Mouse (Mus musculus) cerebellum, adult (tissue): ENCODE data around the gene Prr23a3.

Source experiments
- ATAC-seq: cut with Nextera tagmentation; 2 replicates; pipeline ENCODE4 v1.9.2; 2017; ENCODE audit warnings: mild to moderate bottlenecking, moderate library complexity, mixed read lengths; ENCODE audit not compliant: insufficient number of reproducible peaks, low FRiP score, low TSS enrichment

Gene Prr23a3

DNA sequence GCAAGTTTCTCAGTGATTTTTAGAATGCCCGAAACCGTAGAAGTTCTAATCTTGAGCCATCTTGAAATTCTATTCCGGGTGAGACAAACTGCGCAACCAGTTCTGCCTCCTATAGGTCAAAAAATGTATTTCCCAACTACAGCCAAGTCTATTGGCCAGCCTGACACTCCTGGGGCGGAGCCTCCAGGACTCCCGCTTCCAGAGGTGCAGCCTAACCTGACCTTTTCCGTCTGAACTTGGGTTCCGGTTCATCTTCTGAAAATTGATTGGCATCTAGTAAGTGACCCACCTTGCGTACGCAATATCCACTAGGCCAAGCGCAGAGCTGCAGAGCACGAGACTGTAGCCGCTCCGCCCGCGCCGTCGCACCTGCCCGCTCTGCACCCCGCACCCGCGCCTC is at the start of gene Prr23a3:
Gene Prr23a3, plus strand, starts transcription at position 197 of the 400 bp plus-strand sequence.
- ATAC-seq = no peak

DNA sequence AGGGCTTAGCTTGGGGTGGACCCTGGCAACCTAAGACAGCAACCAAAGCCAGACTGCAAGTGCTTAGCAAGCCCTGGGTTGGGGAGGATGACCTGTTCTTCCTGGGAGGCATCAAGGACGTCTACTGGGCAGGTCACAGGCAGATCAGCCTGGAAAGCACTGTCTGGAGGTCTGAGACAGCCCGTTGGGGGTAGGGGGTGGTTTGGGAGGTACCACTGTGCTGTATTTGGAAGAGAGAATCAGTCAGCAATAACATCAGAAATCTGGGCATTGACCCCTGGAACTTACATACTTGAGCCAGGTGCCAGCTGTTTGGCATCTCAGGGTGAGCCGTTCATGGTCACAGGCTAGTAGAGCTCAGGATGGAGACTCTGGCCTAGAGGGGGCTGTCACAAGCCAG is 48.5 kb upstream of the Prr23a3 start:
- no peak for ATAC-seq

DNA sequence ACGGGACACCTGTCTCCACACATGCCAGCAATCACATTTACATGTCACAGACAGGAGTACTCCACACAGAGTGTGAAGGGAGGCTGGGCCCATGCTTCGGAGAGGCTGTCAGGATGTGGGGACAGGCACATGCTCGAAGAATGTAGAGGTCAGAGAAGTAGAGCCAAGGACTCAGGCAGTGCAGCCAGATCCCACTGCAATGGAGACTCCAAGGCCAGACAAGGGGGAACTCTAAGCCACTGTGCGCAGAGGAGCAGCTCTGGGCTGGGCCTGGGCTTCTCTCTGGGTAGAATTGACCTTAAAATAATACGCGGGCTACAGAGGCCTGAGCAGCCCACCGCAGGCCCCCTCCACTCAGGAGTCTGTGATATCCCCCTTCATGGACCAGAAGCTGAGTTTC is 47.0 kb upstream of the Prr23a3 start:
- ATAC-seq = no peak

DNA sequence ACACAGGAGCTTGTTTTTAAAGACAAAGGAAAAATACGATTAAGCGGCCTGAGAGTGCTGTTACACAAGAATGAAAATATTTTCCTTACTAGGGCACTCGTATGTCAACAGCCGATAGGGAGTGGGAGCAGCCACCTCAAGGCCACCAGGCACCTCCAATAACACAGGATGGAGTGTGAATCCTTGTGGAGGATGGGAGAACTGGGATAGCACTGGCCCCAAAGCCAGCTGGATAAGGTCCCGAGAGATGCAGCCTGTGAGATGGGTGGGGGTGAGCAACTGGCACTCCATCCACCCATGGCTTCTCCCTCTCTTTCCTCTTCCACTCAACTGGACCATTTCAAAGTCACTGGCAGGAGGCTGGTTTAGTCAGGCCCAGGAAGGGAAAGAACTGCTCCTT is 45.6 kb upstream of the Prr23a3 start:
- ATAC-seq = no peak

DNA sequence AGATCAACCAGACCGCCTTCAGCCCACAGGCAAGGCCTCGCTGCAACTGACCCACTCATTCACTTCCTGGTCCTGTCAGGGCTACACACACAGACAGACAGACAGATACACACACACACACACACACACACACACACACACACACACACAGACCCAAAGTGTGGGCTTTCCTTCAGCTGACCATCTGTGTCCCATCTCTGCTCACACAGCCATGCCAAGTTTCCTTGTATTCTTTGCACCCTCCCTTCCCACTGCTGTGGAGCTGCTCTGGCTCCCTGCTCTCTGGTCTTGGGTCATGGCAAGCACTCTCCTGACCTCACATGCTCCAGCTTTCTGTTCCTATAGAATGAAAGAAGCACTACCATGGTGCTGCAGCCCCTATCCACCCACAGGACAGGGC is 45.1 kb upstream of the Prr23a3 start:
- no peak for ATAC-seq

DNA sequence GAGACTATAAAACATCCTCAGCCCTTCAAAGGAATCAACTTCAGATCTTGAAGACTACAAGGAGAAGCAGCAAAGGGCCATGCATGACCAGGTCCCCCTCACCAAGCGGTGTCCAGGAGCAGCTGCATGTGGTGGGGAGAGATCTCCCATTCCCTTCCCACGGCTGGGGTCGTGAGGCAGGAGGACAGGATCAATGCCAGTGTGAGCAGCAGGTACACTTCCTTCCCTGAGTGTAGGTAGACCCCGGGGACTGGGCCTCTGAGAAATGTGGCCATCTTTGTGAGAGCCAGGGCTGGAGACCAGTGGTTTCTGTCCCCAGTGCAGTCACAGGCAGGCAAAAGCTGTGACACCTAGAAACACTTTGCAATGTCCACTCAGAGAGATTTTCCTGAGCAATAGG is 44.1 kb upstream of the Prr23a3 start:
- ATAC-seq = no peak

DNA sequence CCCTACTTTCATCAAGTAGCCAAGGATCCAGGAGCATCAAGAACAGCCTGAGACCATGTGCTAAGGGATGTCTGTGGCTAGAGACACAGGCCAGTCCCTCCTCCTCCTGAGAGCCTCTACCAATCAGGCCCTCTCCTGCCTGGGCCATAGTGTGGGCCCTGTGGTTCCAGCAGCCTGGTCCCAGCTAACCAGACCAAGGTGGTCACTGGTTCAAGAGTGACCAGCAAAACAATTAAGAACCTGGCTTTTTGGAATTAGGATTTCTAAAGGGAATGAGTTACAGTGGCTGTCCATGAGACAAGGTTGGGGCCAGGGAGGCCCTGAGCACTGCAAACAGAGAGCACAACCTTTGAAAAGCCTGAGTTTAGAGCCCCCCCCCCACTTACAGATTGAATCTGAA is 43.5 kb upstream of the Prr23a3 start:
- ATAC-seq = no peak

DNA sequence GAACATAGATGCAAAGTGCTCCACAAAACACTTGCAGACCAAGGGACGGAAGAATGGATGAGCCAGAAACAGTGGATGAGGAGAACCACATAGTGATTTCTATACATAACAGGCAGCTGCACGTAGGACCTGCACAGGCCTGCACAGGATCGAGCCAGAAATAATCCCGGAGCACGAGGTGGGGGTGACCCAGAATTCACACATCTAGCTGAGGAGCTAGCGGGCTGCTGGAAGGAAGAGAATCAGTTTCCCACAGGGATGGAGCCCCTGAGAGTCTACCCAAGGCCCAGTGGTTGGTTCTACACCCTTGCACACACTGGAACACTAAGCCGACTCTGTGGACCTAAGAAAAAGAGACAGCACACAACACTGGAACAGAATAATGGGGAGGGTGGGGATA is 40.8 kb upstream of the Prr23a3 start:
- no peak for ATAC-seq

DNA sequence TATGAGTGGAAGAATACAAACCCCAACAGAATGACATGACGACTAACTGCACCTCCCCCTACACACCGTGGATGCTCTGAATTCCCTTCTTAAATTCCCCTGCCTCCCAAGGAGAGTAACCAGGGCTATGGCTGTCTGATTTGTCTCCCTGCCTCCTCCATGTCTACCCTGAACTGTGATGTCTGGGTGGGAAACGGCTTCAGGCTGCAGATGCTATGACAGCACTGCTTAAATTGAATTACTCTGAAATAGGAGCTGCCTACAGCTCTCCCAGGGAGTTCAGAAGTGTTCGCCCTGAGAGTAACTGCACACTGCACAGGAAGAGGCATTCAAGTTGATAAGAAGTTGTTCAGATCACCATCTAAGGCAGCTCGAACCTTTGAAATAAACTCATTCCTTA is 35.1 kb upstream of the Prr23a3 start:
- no peak for ATAC-seq

DNA sequence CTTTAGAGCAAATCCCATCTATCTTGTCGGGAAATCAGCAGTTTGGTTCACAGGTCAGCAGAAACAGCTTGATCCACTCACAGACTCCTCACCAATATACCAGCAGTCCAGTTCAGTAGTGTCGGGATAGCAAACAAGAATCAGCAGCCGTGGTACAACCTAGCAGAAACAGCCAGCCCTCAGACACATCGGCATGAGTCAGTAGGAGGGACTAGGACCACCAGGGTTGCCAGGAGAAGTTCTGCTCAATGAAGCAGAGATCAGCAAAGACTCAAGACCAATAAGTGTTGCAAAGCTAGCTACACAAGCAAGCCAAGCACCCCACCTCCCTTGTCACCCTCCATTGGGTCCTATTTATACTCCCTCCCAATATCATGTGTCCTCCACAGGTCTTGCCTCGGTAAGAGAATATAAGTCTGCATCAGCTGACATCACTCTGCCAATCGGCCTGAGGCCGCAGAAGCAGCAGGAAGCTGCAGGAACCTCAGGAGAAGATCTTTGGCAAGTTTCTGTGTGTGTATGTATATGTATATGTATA is 27.0 kb upstream of the Prr23a3 start:
- ATAC-seq = no peak

DNA sequence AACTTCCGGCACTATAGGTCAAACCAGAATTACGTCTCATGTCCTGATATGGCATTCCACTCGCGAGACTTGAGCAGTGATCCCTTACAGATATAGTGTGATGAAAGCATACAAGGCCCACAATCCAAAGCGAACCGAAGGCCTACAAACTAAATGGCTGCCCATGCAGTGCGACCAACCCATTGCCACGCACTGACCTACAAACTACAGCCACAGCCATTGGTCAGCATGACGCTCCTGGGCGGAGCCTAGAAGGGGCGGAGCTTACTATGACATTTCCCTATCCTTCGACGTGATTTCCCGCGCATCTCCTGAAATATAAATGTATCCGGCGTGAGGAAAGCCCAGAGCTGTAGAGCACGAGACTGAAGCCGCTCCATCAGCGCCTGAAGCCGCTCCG is 22.4 kb upstream of the Prr23a3 start, which contains the start of gene Prr23a1:
Gene Prr23a1, plus strand, starts transcription at position 387 of the 400 bp plus-strand sequence.
- ATAC-seq = no peak

DNA sequence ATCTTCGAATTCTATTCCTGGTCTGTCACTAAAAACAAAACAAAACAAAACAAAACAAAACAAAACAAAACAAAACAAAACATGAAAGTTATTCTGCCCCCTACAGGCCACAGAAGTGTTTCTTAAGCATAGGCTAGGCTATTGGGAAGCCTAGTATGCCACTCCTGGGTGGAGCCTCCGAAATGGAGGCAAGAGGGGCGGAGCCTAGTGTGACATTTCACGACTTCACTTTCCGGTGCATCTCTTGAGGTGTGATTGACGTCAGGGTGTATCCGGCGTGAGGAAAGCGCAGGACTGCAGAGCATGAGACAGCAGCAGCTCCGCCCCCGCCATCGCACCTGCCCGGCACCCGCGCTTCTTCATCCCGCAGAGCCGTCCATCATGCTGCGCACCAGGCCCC is 8.4 kb upstream of the Prr23a3 start, which contains the start of gene Prr23a2:
Gene Prr23a2, plus strand, starts transcription at position 285 of the 400 bp plus-strand sequence.
- no peak for ATAC-seq

DNA sequence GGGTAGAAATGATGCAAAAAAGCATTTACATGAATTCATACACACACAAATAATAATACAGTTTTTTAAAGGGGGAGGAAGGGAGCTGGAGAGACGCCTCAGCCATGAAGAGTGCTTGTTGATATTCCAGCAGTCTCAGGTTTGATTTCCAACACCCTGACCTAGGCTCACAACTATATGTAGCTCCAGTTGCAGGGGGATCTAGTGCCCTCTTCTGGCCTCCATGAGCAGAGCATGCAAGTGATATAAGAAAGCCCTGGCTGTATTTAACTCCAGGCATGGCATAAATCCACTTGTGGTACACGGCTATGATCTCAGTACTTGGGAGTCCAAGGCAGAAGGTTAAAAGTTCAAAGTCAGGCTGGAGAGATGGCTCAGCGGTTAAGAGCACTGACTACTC is 1.1 kb upstream of the Prr23a3 start:
- no peak for ATAC-seq

DNA sequence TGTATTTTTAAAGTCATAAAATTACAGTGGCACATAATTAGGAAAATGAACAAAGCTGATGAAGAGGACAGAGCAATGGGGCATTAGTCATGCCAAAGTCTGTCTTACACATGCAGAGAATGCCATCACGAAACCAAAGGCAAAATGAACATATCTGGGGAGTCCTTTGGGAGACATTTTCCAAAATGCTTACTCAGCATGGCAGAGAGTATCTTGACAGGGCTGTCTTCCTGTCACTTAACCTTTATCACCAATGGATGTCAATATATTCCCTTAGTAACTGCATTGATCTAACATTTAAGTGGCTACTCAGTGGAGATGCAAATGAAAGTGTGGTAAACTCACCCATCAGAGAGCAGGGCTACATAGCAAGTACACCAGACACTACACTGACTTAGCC is 36.9 kb downstream of the Prr23a3 start:
- ATAC-seq = no peak

DNA sequence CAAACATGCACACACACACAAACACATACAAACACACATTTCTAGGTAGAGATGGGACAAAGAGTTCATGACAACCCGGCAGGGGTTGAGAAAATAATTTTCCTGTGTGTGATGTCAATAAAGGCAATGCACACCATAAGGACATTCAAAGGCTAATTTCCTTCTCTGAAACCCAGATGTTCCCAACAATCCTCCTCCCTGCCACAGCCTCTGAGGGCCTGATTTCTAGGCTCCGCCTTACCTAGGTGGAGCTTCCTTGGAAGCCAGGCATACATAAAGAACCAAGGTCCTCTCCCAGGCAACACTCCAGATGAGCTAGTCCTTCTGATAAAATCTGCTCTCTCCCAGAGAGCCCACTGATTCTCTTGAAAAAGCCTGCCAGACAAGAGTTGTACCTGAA is 38.3 kb downstream of the Prr23a3 start, which contains the start of gene 7420426K07Rik:
Gene 7420426K07Rik, plus strand, starts transcription at position 301 of the 400 bp plus-strand sequence.
- ATAC-seq = no peak
